Mouse (Mus musculus) olfactory bulb, adult 2 months (tissue): ENCODE measurements at regions not wholly inside any gene's neighbourhood (a gene's known extent, or its start where the extent isn't known, plus 50 kb on each side); places are given as distances from the start of the nearest gene placed in this dataset.

ENCODE experiments used
- H3K27ac ChIP-seq: fragments of 200-500 bp; 2 replicates; pipeline ENCODE4 v1.5.1; 2012; ENCODE audit warnings: low read depth, low read length; ENCODE audit not compliant: insufficient read depth
- H3K4me1 ChIP-seq: fragments of 200-500 bp; 2 replicates; pipeline ENCODE4 v1.6.1; 2012; ENCODE audit warnings: low read length; ENCODE audit not compliant: control insufficient read depth, insufficient read depth
- H3K4me3 ChIP-seq: fragments of 200-500 bp; 2 replicates; pipeline ENCODE4 v1.5.1; 2012; ENCODE audit warnings: mild to moderate bottlenecking, low read depth, low read length, moderate library complexity; ENCODE audit not compliant: insufficient read depth
- CTCF ChIP-seq: fragments of 200-500 bp; IDR thresholded peaks from 2 replicates; pipeline ENCODE4 v1.5.1; 2012; ENCODE audit warnings: low read depth, mild to moderate bottlenecking, low read length, moderate library complexity; ENCODE audit not compliant: insufficient read depth
- POLR2A ChIP-seq: fragments of 200-500 bp; IDR thresholded peaks from 2 replicates; pipeline ENCODE4 v1.6.1; 2012; ENCODE audit warnings: mild to moderate bottlenecking, low read depth, low read length, moderate library complexity; ENCODE audit not compliant: insufficient read depth
- WGBS: fragments of 180-500 bp; shearing (Covaris S2); methylation state at CpG from one replicate; pipeline ENCODE4 v1.1.7; 2018; 5-methylcytosine and 5-hydroxymethylcytosine counted together

- H3K27ac ChIP-seq, result no peak overlapping the region
- H3K4me3 ChIP-seq, result no peak overlapping the region
- peaks cover 3% of the 10 kb centered on the region; the same call in 1 of the 2 replicates for H3K4me1 ChIP-seq
- TF ChIP-seq CTCF, result no peak
- no peak for TF ChIP-seq POLR2A
- WGBS, result 88% methylated on average over 2 of the region's 2 CpGs
These were observed 656.0 kb upstream of the Cdh5 start for GRCm38 (mm10) chr8:103445378-103445777.

GRCm38 (mm10) chr8:103447916-103448315, 653.5 kb upstream of the Cdh5 start:
- Histone ChIP-seq H3K27ac (no peak overlapping the region), H3K4me1 (peaks cover 6% of the 10 kb centered on the region; the same call in 1 of the 2 replicates), H3K4me3 (no peak overlapping the region)
- no peak for TF ChIP-seq CTCF
- no peak for TF ChIP-seq POLR2A
- 87% methylated on average over 5 of the region's 5 CpGs for WGBS

GRCm38 (mm10) chr8:103451381-103452018, 649.9 kb upstream of the Cdh5 start:
- Histone ChIP-seq H3K4me1 (peaks cover 6% of the 10 kb centered on the region; the same call in 1 of the 2 replicates), H3K4me3 (no peak overlapping the region), H3K27ac (no peak overlapping the region)
- WGBS, result 60% methylated on average over 5 of the region's 5 CpGs
- TF ChIP-seq CTCF (no peak), POLR2A (no peak)

- Histone ChIP-seq H3K4me1 (no peaks in the 10 kb centered on the region; the same call in 1 of the 2 replicates), H3K27ac (no peak overlapping the region), H3K4me3 (no peak overlapping the region)
- TF ChIP-seq POLR2A (no peak), CTCF (no peak)
- WGBS, result 87% methylated on average over 6 of the region's 6 CpGs
These were observed 644.2 kb upstream of the Cdh5 start for GRCm38 (mm10) chr8:103457176-103457575.

GRCm38 (mm10) chr8:103463557-103463956, 637.9 kb upstream of the Cdh5 start:
- WGBS, result 86% methylated on average over 4 of the region's 4 CpGs
- Histone ChIP-seq H3K4me1 (no peaks in the 10 kb centered on the region), H3K27ac (no peak overlapping the region), H3K4me3 (no peak overlapping the region)
- TF ChIP-seq CTCF (no peak), POLR2A (no peak)

GRCm38 (mm10) chr8:103464777-103465353, 636.6 kb upstream of the Cdh5 start:
- H3K4me1 ChIP-seq, result no peaks in the 10 kb centered on the region
- no peak overlapping the region for H3K27ac ChIP-seq
- no peak overlapping the region for H3K4me3 ChIP-seq
- WGBS, result 84% methylated on average over 2 of the region's 2 CpGs
- TF ChIP-seq POLR2A, result no peak
- no peak for TF ChIP-seq CTCF

GRCm38 (mm10) chr8:103467536-103468160, 633.8 kb upstream of the Cdh5 start:
- H3K4me3 ChIP-seq, result no peak overlapping the region
- H3K27ac ChIP-seq, result no peak overlapping the region
- no peak for TF ChIP-seq CTCF
- no peak for TF ChIP-seq POLR2A
- no peaks in the 10 kb centered on the region for H3K4me1 ChIP-seq
- WGBS, result 71% methylated on average over 6 of the region's 6 CpGs

- WGBS, result 90% methylated on average over 1 of the region's 1 CpGs
These were observed 632.4 kb upstream of the Cdh5 start for GRCm38 (mm10) chr8:103469049-103469448.

GRCm38 (mm10) chr8:103470316-103470715, 631.1 kb upstream of the Cdh5 start:
- Histone ChIP-seq H3K27ac (no peak overlapping the region), H3K4me3 (no peak overlapping the region), H3K4me1 (no peaks in the 10 kb centered on the region)
- WGBS, result 48% methylated on average over 4 of the region's 4 CpGs
- no peak for TF ChIP-seq CTCF
- TF ChIP-seq POLR2A, result no peak

More at GRCm38 (mm10) chr8:103469049-103469448, 632.4 kb upstream of the Cdh5 start:
- no peak overlapping the region for H3K27ac ChIP-seq
- H3K4me1 ChIP-seq, result no peaks in the 10 kb centered on the region
- no peak overlapping the region for H3K4me3 ChIP-seq
- TF ChIP-seq CTCF (no peak), POLR2A (no peak)
